Mouse (Mus musculus) right cerebral cortex, adult 18-20 months (tissue): ENCODE results near the gene Anks3.
A peak's percentile ranks its signal among the peaks of the same experiment; 100 is the strongest.

Source experiments
- DNase-seq: peaks from one replicate; pipeline ENCODE4 v3.0.0; 2022; ENCODE audit warnings: mixed read lengths

Anks3 gene

GRCm38 (mm10) chr16:4963797-4964709 is at the start of gene Anks3:
Gene Anks3, minus strand, starts transcription at chr16:4964205.
- peak; percentile 100 for DNase-seq

GRCm38 (mm10) chr16:5013054-5013838 is 49.2 kb upstream of the Anks3 start, which contains the start of gene Rogdi:
Gene Rogdi, minus strand, starts transcription at chr16:5013553.
- peak; percentile 100 for DNase-seq

GRCm38 (mm10) chr16:5012036-5013005 is 48.3 kb upstream of the Anks3 start:
- no peak for DNase-seq

- DNase-seq = no peak
These were observed 47.3 kb upstream of the Anks3 start for GRCm38 (mm10) chr16:5011285-5011684.

- no peak for DNase-seq
These were observed 46.4 kb upstream of the Anks3 start for GRCm38 (mm10) chr16:5010371-5010935.

- no peak for DNase-seq
These were observed 44.1 kb upstream of the Anks3 start for GRCm38 (mm10) chr16:5008076-5008475.

GRCm38 (mm10) chr16:5007492-5007891 is 43.5 kb upstream of the Anks3 start:
- DNase-seq = no peak

GRCm38 (mm10) chr16:5007067-5007466 is 43.1 kb upstream of the Anks3 start, which contains the start of gene Smim22:
Gene Smim22, plus strand, starts transcription at chr16:5007288.
- no peak for DNase-seq

- DNase-seq = no peak
These were observed 36.6 kb upstream of the Anks3 start for GRCm38 (mm10) chr16:5000611-5001010.

GRCm38 (mm10) chr16:4998984-4999383 is 35.0 kb upstream of the Anks3 start:
- DNase-seq = no peak

GRCm38 (mm10) chr16:4997553-4997952 is 33.5 kb upstream of the Anks3 start, which contains the start of gene Sept12:
Gene Sept12, minus strand, starts transcription at chr16:4997852.
- no peak for DNase-seq

GRCm38 (mm10) chr16:4993276-4993675 is 29.3 kb upstream of the Anks3 start:
- DNase-seq = no peak

GRCm38 (mm10) chr16:4984717-4985116 is 20.7 kb upstream of the Anks3 start:
- DNase-seq = no peak

- no peak for DNase-seq
These were observed 15.9 kb upstream of the Anks3 start for GRCm38 (mm10) chr16:4979755-4980380.

- peak; percentile 67 for DNase-seq
These were observed 14.5 kb upstream of the Anks3 start for GRCm38 (mm10) chr16:4978275-4979051.

GRCm38 (mm10) chr16:4976180-4976579 is 12.2 kb upstream of the Anks3 start:
- DNase-seq = peak; percentile 54

GRCm38 (mm10) chr16:4974521-4974920 is 10.5 kb upstream of the Anks3 start:
- DNase-seq = no peak

GRCm38 (mm10) chr16:4971626-4972025 is 7.6 kb upstream of the Anks3 start:
- DNase-seq = no peak

- no peak for DNase-seq
These were observed 5.2 kb upstream of the Anks3 start for GRCm38 (mm10) chr16:4969055-4969843.

- DNase-seq = no peak
These were observed 4.4 kb upstream of the Anks3 start for GRCm38 (mm10) chr16:4968426-4968825.
